Mouse (Mus musculus): ENCODE results near the gene Erp27. TPM values are rescaled to one million over a fixed set of nuclear protein-coding genes. Genes with fewer than 3 reads are reported as not detected.

Erp27 gene
- polyA plus RNA-seq, 1 experiment from 2014 or later: 1.1 TPM

DNA sequence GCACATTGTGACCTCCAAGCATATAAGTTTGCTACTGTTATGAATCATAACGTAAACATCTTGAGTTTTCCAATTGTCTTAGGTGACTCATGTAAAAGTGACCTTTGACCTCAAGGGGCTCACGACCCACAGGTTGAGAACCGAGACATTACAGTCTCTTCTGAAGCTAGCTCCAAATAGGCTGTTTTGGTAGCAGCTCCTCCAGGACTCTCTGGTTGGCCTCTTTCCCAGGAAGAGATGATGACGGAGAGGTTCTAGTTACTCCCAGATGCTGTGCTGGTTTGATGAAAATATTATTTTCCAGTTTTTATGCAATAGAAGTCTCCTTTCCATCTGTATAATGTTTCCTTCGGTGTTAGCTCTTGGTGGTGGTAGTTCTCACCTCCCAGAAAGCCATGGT lies 53.1 kb downstream of the Erp27 start:
- TF ChIP-seq CTCF (IDR thresholded peaks at IDR 0.05; ENCODE audit: low read depth): no peak
- Histone ChIP-seq H3K9me3 (ENCODE audit: low read depth, low read length) (no peaks in the 10 kb centered on the region), H3K27me3 (ENCODE audit: insufficient read depth, low read length) (no peaks in the 10 kb centered on the region), H3K4me1 (ENCODE audit: insufficient read depth) (peaks cover 17% of the 10 kb centered on the region), H3K9ac (no peak overlapping the region), H3K4me2 (no peak overlapping the region), H3K27ac (ENCODE audit: low read depth) (no peak overlapping the region), H3K36me3 (ENCODE audit: insufficient read depth) (peaks cover 12% of the 10 kb centered on the region; the same call in 1 of the 2 replicates), H3K4me3 (ENCODE audit: low read depth, low read length) (no peak overlapping the region)
- 61% methylated on average over 5 of the region's 5 CpGs for WGBS
- DNase-seq (peak; percentile 58), ATAC-seq (ENCODE audit: insufficient read depth) (no peak)

DNA sequence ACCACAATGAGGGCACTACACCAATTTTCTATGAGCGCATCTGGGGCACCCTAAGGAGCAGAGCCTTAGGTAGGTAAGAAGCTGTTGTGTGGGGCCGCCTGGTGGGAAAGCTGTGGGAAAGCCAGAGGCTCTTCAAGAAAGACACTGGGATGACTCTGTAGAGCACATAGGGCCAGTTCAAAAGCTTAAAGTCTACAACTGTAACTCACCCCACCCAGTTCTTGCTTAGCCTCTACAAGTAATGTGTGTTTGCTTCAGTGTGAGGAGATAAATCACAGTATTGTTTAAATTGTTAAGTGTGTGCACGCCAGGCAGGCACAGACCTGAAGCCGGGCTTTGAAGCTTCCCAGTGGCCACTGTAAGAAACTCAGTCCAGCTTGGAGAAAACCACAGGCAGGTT lies 55.8 kb downstream of the Erp27 start:
- H3K36me3 ChIP-seq (ENCODE audit: insufficient read depth): no peaks in the 10 kb centered on the region
- no peaks in the 10 kb centered on the region for H3K27me3 ChIP-seq (ENCODE audit: insufficient read depth, low read length)
- DNase-seq: no peak
- no peak for TF ChIP-seq CTCF (IDR thresholded peaks at IDR 0.05; ENCODE audit: low read depth)
- peak overlapping the region; percentile 55; the same call in 1 of the 2 replicates for H3K27ac ChIP-seq (ENCODE audit: low read depth)
- H3K4me3 ChIP-seq (ENCODE audit: low read depth, low read length): no peak overlapping the region
- WGBS: 53% methylated on average over 4 of the region's 4 CpGs
- ATAC-seq (ENCODE audit: insufficient read depth): 0 out of 2 replicates have a peak, but pooled peaks have one; percentile 15
- H3K4me2 ChIP-seq: no peak overlapping the region
- peaks cover 13% of the 10 kb centered on the region; the same call in 1 of the 2 replicates for H3K4me1 ChIP-seq (ENCODE audit: insufficient read depth)
- no peak overlapping the region for H3K9ac ChIP-seq
- no peaks in the 10 kb centered on the region for H3K9me3 ChIP-seq (ENCODE audit: low read depth, low read length)

DNA sequence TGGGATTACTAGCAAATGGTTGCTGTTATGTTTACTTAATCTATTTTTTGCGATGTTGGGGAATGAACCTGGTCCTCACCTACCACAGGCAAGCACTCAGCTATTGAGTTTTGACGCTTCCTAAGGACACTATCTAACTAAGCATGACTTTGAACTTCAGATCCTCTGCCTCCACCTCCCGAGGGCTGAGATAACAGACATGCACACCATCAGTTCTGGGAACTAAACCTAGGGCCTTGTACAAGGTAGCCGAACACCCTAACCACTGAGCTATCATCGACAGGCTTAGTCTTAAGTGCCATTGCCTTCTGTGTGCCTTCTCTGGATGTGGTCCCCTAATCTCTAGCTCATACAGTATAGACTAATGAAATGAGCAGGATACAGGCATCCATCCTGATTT lies 56.6 kb downstream of the Erp27 start:
- Histone ChIP-seq H3K9ac (no peak overlapping the region), H3K4me1 (ENCODE audit: insufficient read depth) (peaks cover 13% of the 10 kb centered on the region; the same call in 1 of the 2 replicates), H3K36me3 (ENCODE audit: insufficient read depth) (no peaks in the 10 kb centered on the region), H3K27ac (ENCODE audit: low read depth) (no peak overlapping the region), H3K4me3 (ENCODE audit: low read depth, low read length) (no peak overlapping the region), H3K4me2 (no peak overlapping the region), H3K9me3 (ENCODE audit: low read depth, low read length) (no peaks in the 10 kb centered on the region), H3K27me3 (ENCODE audit: insufficient read depth, low read length) (no peaks in the 10 kb centered on the region)
- WGBS: 85% methylated on average over 5 of the region's 5 CpGs
- DNase-seq (no peak), ATAC-seq (ENCODE audit: insufficient read depth) (no peak)
- TF ChIP-seq CTCF (IDR thresholded peaks at IDR 0.05; ENCODE audit: low read depth): no peak

DNA sequence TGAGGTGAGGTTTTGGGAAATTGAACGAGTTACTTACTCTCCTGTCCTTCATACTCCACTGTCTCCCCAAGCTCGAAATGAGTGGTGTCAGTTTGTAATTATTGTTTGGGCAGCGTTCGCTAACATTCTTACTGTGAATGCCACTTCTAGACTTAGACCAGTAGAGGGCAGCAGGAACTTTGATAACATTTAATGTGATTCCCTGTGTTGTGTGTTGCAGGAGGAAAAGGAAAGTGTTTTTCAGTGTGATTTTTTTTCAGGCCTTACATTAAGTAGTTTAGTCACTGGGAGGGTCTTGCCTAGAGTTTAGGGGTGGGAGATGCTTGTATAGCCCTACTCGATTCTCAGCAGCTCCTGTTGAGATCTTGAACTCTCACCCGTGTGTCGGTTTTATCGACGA lies 61.0 kb downstream of the Erp27 start:
- DNase-seq (peak; percentile 93), ATAC-seq (ENCODE audit: insufficient read depth) (0 out of 2 replicates have a peak, but pooled peaks have one; percentile 5)
- H3K36me3 ChIP-seq (ENCODE audit: insufficient read depth): no peaks in the 10 kb centered on the region
- H3K4me1 ChIP-seq (ENCODE audit: insufficient read depth): peaks cover 21% of the 10 kb centered on the region
- H3K4me3 ChIP-seq (ENCODE audit: low read depth, low read length): no peak overlapping the region
- 0 out of 2 replicates have a peak overlapping the region, but pooled peaks have one; percentile 14 for H3K4me2 ChIP-seq
- no peaks in the 10 kb centered on the region for H3K9me3 ChIP-seq (ENCODE audit: low read depth, low read length)
- WGBS: 19% methylated on average over 9 of the region's 9 CpGs
- no peaks in the 10 kb centered on the region for H3K27me3 ChIP-seq (ENCODE audit: insufficient read depth, low read length)
- TF ChIP-seq CTCF (IDR thresholded peaks at IDR 0.05; ENCODE audit: low read depth): peak; percentile 89
- no peak overlapping the region for H3K9ac ChIP-seq
- peak overlapping the region; percentile 25 for H3K27ac ChIP-seq (ENCODE audit: low read depth)

DNA sequence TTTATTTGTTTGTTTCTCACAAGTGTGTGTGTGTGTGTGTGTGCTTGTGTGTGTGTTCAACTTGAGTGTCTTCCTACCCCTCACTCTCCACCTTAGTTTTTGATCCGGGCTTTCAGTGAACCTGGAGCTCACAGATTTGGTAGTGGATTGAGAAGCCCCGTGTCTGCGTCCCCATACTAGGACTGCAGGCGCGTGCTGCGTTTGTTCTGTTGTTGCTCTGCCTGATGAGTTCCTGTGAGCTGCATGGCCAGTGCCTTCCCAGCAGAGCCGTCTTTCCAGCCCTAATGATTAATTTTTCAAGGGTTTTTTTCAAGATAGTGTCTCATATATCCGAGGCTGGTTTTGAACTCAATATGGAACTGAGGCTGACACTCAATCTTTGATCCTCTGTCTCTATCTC lies 63.6 kb downstream of the Erp27 start:
- DNase-seq (peak; percentile 50), ATAC-seq (ENCODE audit: insufficient read depth) (no peak)
- Histone ChIP-seq H3K9ac (no peak overlapping the region), H3K4me2 (peak overlapping the region; percentile 55), H3K9me3 (ENCODE audit: low read depth, low read length) (no peaks in the 10 kb centered on the region), H3K4me3 (ENCODE audit: low read depth, low read length) (no peak overlapping the region), H3K27ac (ENCODE audit: low read depth) (peak overlapping the region; percentile 96), H3K36me3 (ENCODE audit: insufficient read depth) (no peaks in the 10 kb centered on the region), H3K4me1 (ENCODE audit: insufficient read depth) (peaks cover 22% of the 10 kb centered on the region), H3K27me3 (ENCODE audit: insufficient read depth, low read length) (no peaks in the 10 kb centered on the region)
- TF ChIP-seq CTCF (IDR thresholded peaks at IDR 0.05; ENCODE audit: low read depth): no peak
- 30% methylated on average over 8 of the region's 8 CpGs for WGBS

DNA sequence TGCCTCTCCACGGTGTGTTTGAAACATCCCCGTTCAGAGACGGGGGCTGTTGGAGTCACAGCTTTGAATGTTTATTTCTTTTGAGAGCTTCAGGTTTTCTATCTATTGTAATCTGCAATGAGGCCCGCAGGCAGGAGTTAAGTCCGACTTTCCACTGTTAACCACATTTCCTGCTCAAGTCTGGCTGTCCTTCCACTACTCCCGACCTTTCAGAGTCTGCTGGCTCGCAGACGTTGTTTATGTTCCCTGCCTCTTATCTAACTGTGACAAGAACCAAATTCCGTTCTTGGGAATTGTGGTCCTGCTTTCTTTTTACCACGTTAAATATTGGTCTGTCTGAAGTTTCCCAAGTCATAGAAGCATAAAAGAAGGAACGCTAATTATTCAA lies 64.1 kb downstream of the Erp27 start:
- H3K36me3 ChIP-seq (ENCODE audit: insufficient read depth): no peaks in the 10 kb centered on the region
- H3K9ac ChIP-seq: peak overlapping the region; percentile 39
- peak overlapping the region; percentile 55 for H3K4me2 ChIP-seq
- ATAC-seq (ENCODE audit: insufficient read depth) (peak; percentile 54), DNase-seq (peak; percentile 84)
- TF ChIP-seq CTCF (IDR thresholded peaks at IDR 0.05; ENCODE audit: low read depth): no peak
- H3K4me1 ChIP-seq (ENCODE audit: insufficient read depth): peaks cover 23% of the 10 kb centered on the region
- H3K4me3 ChIP-seq (ENCODE audit: low read depth, low read length): peak overlapping the region; percentile 25; the same call in 1 of the 2 replicates
- no peaks in the 10 kb centered on the region for H3K27me3 ChIP-seq (ENCODE audit: insufficient read depth, low read length)
- H3K9me3 ChIP-seq (ENCODE audit: low read depth, low read length): no peaks in the 10 kb centered on the region
- H3K27ac ChIP-seq (ENCODE audit: low read depth): peak overlapping the region; percentile 96
- 6% methylated on average over 11 of the region's 11 CpGs for WGBS

Other genes with a start within 250 kb of the Erp27 start
- gene Gucy2c, start 140.4 kb downstream of the Erp27 start, polyA plus RNA-seq (2014; fragmentation: Nextera tagmentation; extraction: Ambion mirVana): 0.08 and 0.14 TPM in 2 replicates
- gene Hist4h4, start 117.8 kb downstream of the Erp27 start, polyA plus RNA-seq (2014; fragmentation: Nextera tagmentation; extraction: Ambion mirVana): 1.7 and 2.1 TPM in 2 replicates
- gene H2afj, start 113.9 kb downstream of the Erp27 start, polyA plus RNA-seq (2014; fragmentation: Nextera tagmentation; extraction: Ambion mirVana): 106 and 108 TPM in 2 replicates
- 1.5 and 1.9 TPM in 2 replicates for gene BC049715, start 94.6 kb downstream of the Erp27 start, polyA plus RNA-seq (2014; fragmentation: Nextera tagmentation; extraction: Ambion mirVana)
- 130 and 134 TPM in 2 replicates for gene Wbp11, start 93.9 kb downstream of the Erp27 start, polyA plus RNA-seq (2014; fragmentation: Nextera tagmentation; extraction: Ambion mirVana)
- 1.6 and 2.9 TPM in 2 replicates for gene Smco3, start 86.7 kb downstream of the Erp27 start, polyA plus RNA-seq (2014; fragmentation: Nextera tagmentation; extraction: Ambion mirVana)
- 3.3 and 3.6 TPM in 2 replicates for gene Art4, start 64.4 kb downstream of the Erp27 start, polyA plus RNA-seq (2014; fragmentation: Nextera tagmentation; extraction: Ambion mirVana)
- 768 and 894 TPM in 2 replicates for gene Mgp, start 46.4 kb downstream of the Erp27 start, polyA plus RNA-seq (2014; fragmentation: Nextera tagmentation; extraction: Ambion mirVana)
- gene Pde6h, start 1.7 kb upstream of the Erp27 start, polyA plus RNA-seq (2014; fragmentation: Nextera tagmentation; extraction: Ambion mirVana): not detected in 2 replicates
- gene Arhgdib, start 19.7 kb upstream of the Erp27 start, polyA plus RNA-seq (2014; fragmentation: Nextera tagmentation; extraction: Ambion mirVana): 71.9 and 72.6 TPM in 2 replicates
- 21.3 and 22.0 TPM in 2 replicates for gene Rerg, start 248.3 kb upstream of the Erp27 start, polyA plus RNA-seq (2014; fragmentation: Nextera tagmentation; extraction: Ambion mirVana)